Mouse (Mus musculus) limb, embryonic 15.5 days (tissue): Measurements from ENCODE around the gene AI854703. TPM values are rescaled to one million over a fixed set of nuclear protein-coding genes. Genes with fewer than 3 reads are reported as not detected.

Experiments
- ATAC-seq: fragments of 200-750 bp; cut with Nextera tagmentation; 2 replicates; pipeline ENCODE4 v1.8.0; 2017; ENCODE audit warnings: low read depth, moderate TSS enrichment; ENCODE audit not compliant: insufficient number of reproducible peaks, low FRiP score, low TSS enrichment
- H3K27ac ChIP-seq: fragments of 300-500 bp; sonication (generic); 2 replicates; pipeline ENCODE4 v1.5.1; 2015; ENCODE audit warnings: moderate library complexity, mild to moderate bottlenecking, inconsistent platforms
- H3K27me3 ChIP-seq: fragments of 300-500 bp; sonication (generic); 2 replicates; pipeline ENCODE4 v1.6.1; 2015; ENCODE audit warnings: inconsistent platforms
- H3K36me3 ChIP-seq: fragments of 300-500 bp; sonication (generic); 2 replicates; pipeline ENCODE4 v1.6.1; 2015; ENCODE audit warnings: inconsistent platforms
- H3K4me1 ChIP-seq: fragments of 300-500 bp; sonication (generic); 2 replicates; pipeline ENCODE4 v1.6.1; 2015; ENCODE audit warnings: inconsistent platforms
- H3K4me2 ChIP-seq: fragments of 300-500 bp; sonication (generic); 2 replicates; pipeline ENCODE4 v1.6.1; 2015; ENCODE audit warnings: mild to moderate bottlenecking, inconsistent platforms
- H3K4me3 ChIP-seq: fragments of 300-500 bp; sonication (generic); 2 replicates; pipeline ENCODE4 v1.5.1; 2015; ENCODE audit warnings: mild to moderate bottlenecking, inconsistent platforms
- H3K9ac ChIP-seq: fragments of 300-500 bp; sonication (generic); 2 replicates; pipeline ENCODE4 v1.6.1; 2015; ENCODE audit warnings: inconsistent platforms
- H3K9me3 ChIP-seq: fragments of 300-500 bp; sonication (generic); 2 replicates; pipeline ENCODE4 v1.6.1; 2016; ENCODE audit warnings: inconsistent platforms
- WGBS: fragments of 180-500 bp; shearing (Covaris S2); methylation state at CpG from one replicate; pipeline ENCODE4 v1.1.7; 2015; 5-methylcytosine and 5-hydroxymethylcytosine counted together
- polyA plus RNA-seq: library from polyadenylated mRNA; unstranded; fragments of >200 nt; fragmentation: Nextera tagmentation; extraction: Ambion mirVana; gene quantifications from 2 replicates; pipeline ENCODE4 v1.2.1, GENCODE M21; 2015

The AI854703 gene
- polyA plus RNA-seq, 1 experiment from 2014 or later = 1.2 TPM

DNA sequence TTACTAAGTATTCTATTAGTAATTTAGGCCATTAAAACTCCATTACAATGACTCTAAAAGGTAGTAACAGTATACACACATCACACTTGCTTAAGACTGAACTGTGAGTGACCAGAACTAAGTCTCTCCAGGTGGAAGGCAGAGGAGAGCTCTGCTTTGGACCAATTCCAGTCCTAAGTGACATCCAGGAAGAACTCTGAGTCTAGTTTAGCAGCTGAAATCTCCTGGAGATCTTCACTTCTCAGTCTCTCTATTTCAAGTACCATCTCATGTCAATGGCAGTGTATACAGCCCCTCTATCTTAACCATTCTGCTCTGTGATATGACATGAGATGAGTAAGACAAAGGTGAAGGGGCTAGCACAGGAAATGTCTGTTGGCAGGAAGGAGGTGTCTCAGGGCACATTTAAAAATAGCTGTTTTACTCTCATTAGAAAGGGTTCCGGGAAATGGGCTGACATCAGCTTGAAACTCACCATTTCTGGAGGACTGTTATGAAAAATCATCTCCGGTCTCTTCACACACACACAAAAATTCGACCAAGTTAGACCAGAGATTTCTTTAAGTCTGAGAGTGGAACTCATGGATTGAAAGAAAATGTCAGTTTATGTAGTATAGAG, 55.0 kb downstream of the AI854703 start:
- H3K36me3 ChIP-seq = no peaks in the 10 kb centered on the region
- H3K27me3 ChIP-seq = no peaks in the 10 kb centered on the region
- no peaks in the 10 kb centered on the region for H3K4me1 ChIP-seq
- H3K9me3 ChIP-seq = no peaks in the 10 kb centered on the region
- no peak overlapping the region for H3K4me3 ChIP-seq
- no peak overlapping the region for H3K4me2 ChIP-seq
- no peak overlapping the region for H3K27ac ChIP-seq
- H3K9ac ChIP-seq = no peak overlapping the region
- WGBS = 70% methylated on average over 3 of the region's 3 CpGs
- ATAC-seq = no peak

DNA sequence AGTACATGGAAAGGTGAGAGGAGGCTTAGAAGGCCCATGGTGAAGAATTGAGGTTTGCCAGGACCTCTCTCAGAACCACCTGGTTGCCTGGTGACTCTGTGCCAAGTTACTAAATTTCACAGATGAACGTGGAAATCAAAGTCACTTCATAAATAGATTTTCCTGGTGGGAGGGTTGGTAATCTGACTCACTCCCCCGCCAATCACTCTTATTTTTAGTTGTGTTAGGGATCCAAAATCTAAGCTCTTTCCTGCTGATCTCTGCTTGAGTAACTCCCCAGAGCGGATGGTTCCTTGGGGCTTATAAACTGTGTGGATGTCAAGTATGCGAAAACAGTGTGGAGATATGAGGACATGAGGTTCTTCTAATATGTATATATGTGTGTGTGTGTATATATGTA, 55.7 kb downstream of the AI854703 start:
- Histone ChIP-seq H3K4me3 (no peak overlapping the region), H3K27me3 (no peaks in the 10 kb centered on the region), H3K9ac (no peak overlapping the region), H3K36me3 (no peaks in the 10 kb centered on the region), H3K9me3 (no peaks in the 10 kb centered on the region), H3K4me2 (no peak overlapping the region), H3K27ac (no peak overlapping the region), H3K4me1 (no peaks in the 10 kb centered on the region)
- 77% methylated on average over 4 of the region's 4 CpGs for WGBS
- no peak for ATAC-seq

Other genes starting within 250 kb of the AI854703 start
- gene Krba1, start 231.2 kb upstream of the AI854703 start, polyA plus RNA-seq = 17.5 and 20.8 TPM in 2 replicates
- 23.6 and 25.4 TPM in 2 replicates for gene Zfp467, start 180.9 kb upstream of the AI854703 start, polyA plus RNA-seq
- gene Sspo, start 178.5 kb upstream of the AI854703 start, polyA plus RNA-seq = 0.25 and 0.31 TPM in 2 replicates
- 12.2 and 13.7 TPM in 2 replicates for gene Atp6v0e2, start 89.1 kb upstream of the AI854703 start, polyA plus RNA-seq
- 9.9 and 10.8 TPM in 2 replicates for gene Lrrc61, start 72.0 kb upstream of the AI854703 start, polyA plus RNA-seq
- gene Rarres2, start 54.0 kb upstream of the AI854703 start, polyA plus RNA-seq = 24.8 and 30.5 TPM in 2 replicates
- gene Gm45021, start 37.2 kb upstream of the AI854703 start, polyA plus RNA-seq = not detected in 2 replicates
- 21.0 and 23.9 TPM in 2 replicates for gene Repin1, start 32.9 kb upstream of the AI854703 start, polyA plus RNA-seq
- gene Gm44965, start 32.8 kb upstream of the AI854703 start, polyA plus RNA-seq = 0.79 and 1.1 TPM in 2 replicates
- gene Zfp775, start 24.7 kb upstream of the AI854703 start, polyA plus RNA-seq = 5.1 and 5.4 TPM in 2 replicates
- gene Gimap8, start 20.5 kb downstream of the AI854703 start, polyA plus RNA-seq = 1.4 and 1.5 TPM in 2 replicates
- 6.9 and 7.5 TPM in 2 replicates for gene Gimap9, start 49.4 kb downstream of the AI854703 start, polyA plus RNA-seq
- gene Gimap4, start 57.8 kb downstream of the AI854703 start, polyA plus RNA-seq = 17.5 and 20.6 TPM in 2 replicates
- 22.4 and 26.0 TPM in 2 replicates for gene Gimap6, start 81.5 kb downstream of the AI854703 start, polyA plus RNA-seq
- gene Gm28053, start 91.8 kb downstream of the AI854703 start, polyA plus RNA-seq = 1.6 and 2.4 TPM in 2 replicates
- gene Gimap7, start 91.9 kb downstream of the AI854703 start, polyA plus RNA-seq = not detected in 2 replicates
- gene Gimap1, start 112.3 kb downstream of the AI854703 start, polyA plus RNA-seq = 13.5 and 15.4 TPM in 2 replicates
- gene Gimap5, start 119.4 kb downstream of the AI854703 start, polyA plus RNA-seq = 5.6 and 5.7 TPM in 2 replicates
- gene Gimap3, start 144.1 kb downstream of the AI854703 start, polyA plus RNA-seq = not detected in 2 replicates
- 54.3 and 63.4 TPM in 2 replicates for gene Tmem176a, start 214.2 kb downstream of the AI854703 start, polyA plus RNA-seq
- gene Tmem176b, start 214.7 kb downstream of the AI854703 start, polyA plus RNA-seq = 230 and 235 TPM in 2 replicates
- not detected in 2 replicates for gene Aoc1, start 246.1 kb downstream of the AI854703 start, polyA plus RNA-seq